Mouse (Mus musculus) G1E (cell line): ENCODE measurements around the gene Emilin2.

Source experiments
- CTCF ChIP-seq: IDR thresholded peaks from 2 replicates; pipeline ENCODE4 v1.5.1; 2012; ENCODE audit warnings: low read depth, low read length, inconsistent platforms, mixed read lengths
- GATA2 ChIP-seq: IDR thresholded peaks from 2 replicates; pipeline ENCODE4 v1.6.1; 2012; ENCODE audit warnings: low read depth, low read length, inconsistent platforms, borderline replicate concordance
- TAL1 ChIP-seq: conservative IDR thresholded peaks from 2 replicates; pipeline ENCODE4 v1.6.1; 2012; ENCODE audit warnings: low read depth, low read length, inconsistent platforms, mixed read lengths

GRCm38 (mm10) chr17:71267374-71267773 is 44.4 kb downstream of the Emilin2 start:
- TF ChIP-seq CTCF (no peak), TAL1 (no peak), GATA2 (no peak)
